Mouse (Mus musculus) small intestine, adult 2 months (tissue): ENCODE data around the gene Wwtr1. TPM values are rescaled to one million over a fixed set of nuclear protein-coding genes. Genes with fewer than 3 reads are reported as not detected.
A peak's percentile ranks its signal among the peaks of the same experiment; 100 is the strongest.

Source experiments
- H3K27ac ChIP-seq: fragments of 200-500 bp; 2 replicates; pipeline ENCODE4 v1.5.1; 2012; ENCODE audit warnings: low read depth, low read length, control low read depth, inconsistent platforms; ENCODE audit not compliant: insufficient read depth
- H3K27me3 ChIP-seq: fragments of 200-500 bp; 2 replicates; pipeline ENCODE4 v1.6.1; 2012; ENCODE audit warnings: mild to moderate bottlenecking, moderate library complexity, low read length, inconsistent platforms; ENCODE audit not compliant: control insufficient read depth, insufficient read depth
- H3K36me3 ChIP-seq: fragments of 200-500 bp; 2 replicates; pipeline ENCODE4 v1.6.1; 2012; ENCODE audit warnings: mild to moderate bottlenecking, low read length, control low read depth, inconsistent platforms; ENCODE audit not compliant: control insufficient read depth, insufficient read depth
- H3K4me1 ChIP-seq: fragments of 200-500 bp; 2 replicates; pipeline ENCODE4 v1.6.1; 2012; ENCODE audit warnings: low read length, inconsistent platforms, mixed read lengths; ENCODE audit not compliant: control insufficient read depth, insufficient read depth, insufficient read length
- H3K4me3 ChIP-seq: fragments of 200-500 bp; 2 replicates; pipeline ENCODE4 v1.5.1; 2012; ENCODE audit warnings: low read depth, mild to moderate bottlenecking, control low read depth, inconsistent platforms, low read length, moderate library complexity
- CTCF ChIP-seq: fragments of 200-500 bp; IDR thresholded peaks from 2 replicates; pipeline ENCODE4 v1.5.1; 2012; ENCODE audit warnings: low read depth, mild to moderate bottlenecking, control low read depth, inconsistent platforms, low read length, moderate library complexity, mixed read lengths; ENCODE audit not compliant: insufficient replicate concordance, insufficient read length; ENCODE audit errors: extremely low read depth
- POLR2A ChIP-seq: fragments of 200-500 bp; IDR thresholded peaks from 2 replicates; pipeline ENCODE4 v1.6.1; 2012; ENCODE audit warnings: low read depth, mild to moderate bottlenecking, control low read depth, inconsistent platforms, low read length, moderate library complexity
- WGBS: fragments of 180-500 bp; shearing (Covaris S2); methylation state at CpG from one replicate; pipeline ENCODE4 v1.1.7; 2018; 5-methylcytosine and 5-hydroxymethylcytosine counted together
- polyA plus RNA-seq: library from polyadenylated mRNA; depleted of rRNA; stranded (reverse); fragments of >200 nt; gene quantifications from 2 replicates; pipeline ENCODE4 v1.2.3, GENCODE M21; 2012

Gene Wwtr1
- polyA plus RNA-seq, 1 experiment = 5.4 TPM

DNA sequence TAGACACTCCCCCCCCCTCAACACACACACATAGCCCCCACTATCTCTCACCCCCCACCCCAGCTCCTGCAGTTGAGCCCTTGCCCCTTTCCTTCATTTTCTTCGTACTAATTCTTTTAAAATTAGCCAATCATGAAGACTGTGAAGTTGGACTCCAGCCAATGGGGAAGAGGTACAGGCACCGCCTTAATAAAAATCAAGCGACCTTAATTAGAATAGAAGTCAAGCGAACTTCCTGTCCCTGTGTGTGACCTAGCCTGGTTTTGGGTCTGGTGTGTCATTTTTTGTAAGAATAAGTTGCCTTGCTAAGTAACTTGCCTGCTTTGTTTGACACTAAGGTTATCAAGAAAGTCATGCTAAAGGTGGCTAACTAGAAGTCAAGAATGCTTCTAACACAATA, 26.9 kb upstream of the Wwtr1 start:
- Histone ChIP-seq H3K36me3 (no peaks in the 10 kb centered on the region), H3K4me3 (no peak overlapping the region), H3K4me1 (no peaks in the 10 kb centered on the region), H3K27ac (no peak overlapping the region), H3K27me3 (no peaks in the 10 kb centered on the region)
- no peak for TF ChIP-seq CTCF
- no peak for TF ChIP-seq POLR2A
- 45% methylated on average over 4 of the region's 4 CpGs for WGBS

GRCm38 (mm10) chr3:57596566-57596965, 20.9 kb upstream of the Wwtr1 start:
- no peaks in the 10 kb centered on the region for H3K4me1 ChIP-seq
- H3K4me3 ChIP-seq = no peak overlapping the region
- H3K36me3 ChIP-seq = no peaks in the 10 kb centered on the region
- TF ChIP-seq POLR2A (no peak), CTCF (no peak)
- H3K27ac ChIP-seq = no peak overlapping the region
- WGBS = 60% methylated on average over 7 of the region's 7 CpGs
- no peaks in the 10 kb centered on the region for H3K27me3 ChIP-seq

GRCm38 (mm10) chr3:57595506-57595905, 19.8 kb upstream of the Wwtr1 start:
- TF ChIP-seq POLR2A (no peak), CTCF (no peak)
- Histone ChIP-seq H3K4me1 (no peaks in the 10 kb centered on the region), H3K27ac (no peak overlapping the region), H3K27me3 (no peaks in the 10 kb centered on the region), H3K4me3 (no peak overlapping the region), H3K36me3 (no peaks in the 10 kb centered on the region)

GRCm38 (mm10) chr3:57585967-57586366, 10.3 kb upstream of the Wwtr1 start:
- TF ChIP-seq POLR2A (no peak), CTCF (no peak)
- H3K27me3 ChIP-seq = no peaks in the 10 kb centered on the region
- 74% methylated on average over 6 of the region's 6 CpGs for WGBS

GRCm38 (mm10) chr3:57583533-57583932, 7.8 kb upstream of the Wwtr1 start:
- WGBS = 33% methylated on average over 4 of the region's 4 CpGs
- no peaks in the 10 kb centered on the region for H3K36me3 ChIP-seq
- H3K27ac ChIP-seq = no peak overlapping the region
- H3K27me3 ChIP-seq = no peaks in the 10 kb centered on the region
- H3K4me1 ChIP-seq = no peaks in the 10 kb centered on the region
- TF ChIP-seq POLR2A (no peak), CTCF (no peak)
- H3K4me3 ChIP-seq = no peak overlapping the region

More at GRCm38 (mm10) chr3:57585967-57586366, 10.3 kb upstream of the Wwtr1 start:
- Histone ChIP-seq H3K27ac (no peak overlapping the region), H3K4me3 (no peak overlapping the region), H3K36me3 (no peaks in the 10 kb centered on the region), H3K4me1 (no peaks in the 10 kb centered on the region)

GRCm38 (mm10) chr3:57580426-57581195, 4.9 kb upstream of the Wwtr1 start:
- 89% methylated on average over 10 of the region's 10 CpGs for WGBS
- H3K27ac ChIP-seq = no peak overlapping the region
- no peak overlapping the region for H3K4me3 ChIP-seq
- no peak for TF ChIP-seq POLR2A
- TF ChIP-seq CTCF = no peak
- peaks cover 3% of the 10 kb centered on the region; the same call in 1 of the 2 replicates for H3K27me3 ChIP-seq
- H3K36me3 ChIP-seq = no peaks in the 10 kb centered on the region
- no peaks in the 10 kb centered on the region for H3K4me1 ChIP-seq

DNA sequence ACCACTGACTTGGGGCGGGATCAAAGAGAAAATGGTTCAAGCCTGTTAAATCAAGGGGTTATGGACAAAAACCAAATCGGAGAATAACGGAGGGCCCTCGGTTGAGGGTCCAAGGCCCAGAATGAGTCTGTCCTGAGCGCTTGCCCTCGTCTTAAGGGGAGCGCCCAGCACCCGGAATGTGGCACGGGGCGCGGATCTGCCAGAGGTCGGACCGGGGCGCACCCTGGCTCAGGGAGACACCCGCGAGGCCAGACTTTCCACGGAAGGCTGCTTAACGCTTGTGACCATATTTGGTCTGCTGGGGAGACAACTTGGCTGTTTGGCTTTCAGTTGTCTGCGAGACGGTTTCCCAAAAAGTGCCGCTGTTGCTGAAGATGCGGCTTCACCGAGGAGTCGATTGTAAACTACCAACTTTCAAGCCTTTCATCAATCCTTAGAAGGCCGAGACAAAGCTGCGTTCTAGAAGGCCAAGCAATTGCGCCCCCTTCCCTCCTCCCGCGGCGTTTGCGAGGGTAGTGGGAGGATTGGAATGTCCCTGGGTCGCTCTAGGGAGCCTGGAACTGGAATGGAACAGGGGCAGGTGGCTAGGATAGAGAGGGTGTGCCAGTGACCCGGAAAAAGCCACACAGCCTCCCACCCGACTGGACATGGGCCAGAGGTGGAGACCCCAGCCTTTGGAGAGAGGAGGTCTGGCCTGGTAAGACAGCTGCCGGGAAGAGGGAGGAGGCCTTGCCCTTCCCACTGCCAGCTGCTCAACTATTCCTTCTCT, 530 bp upstream of the Wwtr1 start:
- 1% methylated on average over 35 of the region's 35 CpGs for WGBS
- no peak for TF ChIP-seq POLR2A
- TF ChIP-seq CTCF = no peak
- no peaks in the 10 kb centered on the region for H3K36me3 ChIP-seq
- H3K4me1 ChIP-seq = 0 out of 2 replicates have a peak, but pooled peaks cover 2% of the 10 kb centered on the region
- peak overlapping the region; percentile 89 for H3K27ac ChIP-seq
- H3K27me3 ChIP-seq = peaks cover 13% of the 10 kb centered on the region
- peak overlapping the region; percentile 73 for H3K4me3 ChIP-seq
